Mouse (Mus musculus): ENCODE results near the gene Olfr705.

GRCm38 (mm10) chr7:106862885-106863284 is 13.8 kb downstream of the Olfr705 start, which contains the start of gene Olfr704:
- TF ChIP-seq POLR2A (IDR thresholded peaks at IDR 0.05; ENCODE audit: insufficient read depth, low read depth, low read length) = no peak
- TF ChIP-seq CTCF (IDR thresholded peaks at IDR 0.05; ENCODE audit: insufficient read depth, low read depth, low read length) = no peak

Data from olfactory bulb, adult 2 months (tissue).